Mouse (Mus musculus): ENCODE data around the gene Hoxc8. TPM values are rescaled to one million over a fixed set of nuclear protein-coding genes. Genes with fewer than 3 reads are reported as not detected.

Hoxc8 gene
- polyA plus RNA-seq, 1 experiment = 0.15 TPM

GRCm38 (mm10) chr15:102949696-102950095 is 40.7 kb upstream of the Hoxc8 start:
- Histone ChIP-seq H3K4me3 (ENCODE audit: control insufficient read depth, low read depth, low read length) (no peak overlapping the region), H3K4me1 (ENCODE audit: control insufficient read depth, insufficient read depth, low read length) (peaks cover 2% of the 10 kb centered on the region), H3K27ac (ENCODE audit: control insufficient read depth, insufficient read depth, low read depth, low read length) (no peak overlapping the region), H3K36me3 (ENCODE audit: control insufficient read depth, insufficient read depth, low read length) (no peaks in the 10 kb centered on the region), H3K27me3 (ENCODE audit: control insufficient read depth, insufficient read depth, low read length) (peaks cover 2% of the 10 kb centered on the region)
- TF ChIP-seq CTCF (IDR thresholded peaks at IDR 0.05; ENCODE audit: control insufficient read depth, insufficient read depth, insufficient replicate concordance, low read depth, low read length) = no peak
- no peak for TF ChIP-seq POLR2A (IDR thresholded peaks at IDR 0.05; ENCODE audit: control insufficient read depth, low read depth, low read length)

- H3K27me3 ChIP-seq (ENCODE audit: control insufficient read depth, insufficient read depth, low read length) = peaks cover 4% of the 10 kb centered on the region
- H3K4me3 ChIP-seq (ENCODE audit: control insufficient read depth, low read depth, low read length) = no peak overlapping the region
- TF ChIP-seq POLR2A (IDR thresholded peaks at IDR 0.05; ENCODE audit: control insufficient read depth, low read depth, low read length) (no peak), CTCF (IDR thresholded peaks at IDR 0.05; ENCODE audit: control insufficient read depth, insufficient read depth, insufficient replicate concordance, low read depth, low read length) (no peak)
- H3K27ac ChIP-seq (ENCODE audit: control insufficient read depth, insufficient read depth, low read depth, low read length) = no peak overlapping the region
- no peaks in the 10 kb centered on the region for H3K36me3 ChIP-seq (ENCODE audit: control insufficient read depth, insufficient read depth, low read length)
- H3K4me1 ChIP-seq (ENCODE audit: control insufficient read depth, insufficient read depth, low read length) = peaks cover 2% of the 10 kb centered on the region
These were observed 39.5 kb upstream of the Hoxc8 start for GRCm38 (mm10) chr15:102950877-102951276.

GRCm38 (mm10) chr15:102953561-102953960 is 36.8 kb upstream of the Hoxc8 start:
- Histone ChIP-seq H3K27ac (ENCODE audit: control insufficient read depth, insufficient read depth, low read depth, low read length) (no peak overlapping the region), H3K36me3 (ENCODE audit: control insufficient read depth, insufficient read depth, low read length) (no peaks in the 10 kb centered on the region), H3K4me1 (ENCODE audit: control insufficient read depth, insufficient read depth, low read length) (peaks cover 7% of the 10 kb centered on the region), H3K27me3 (ENCODE audit: control insufficient read depth, insufficient read depth, low read length) (peaks cover 12% of the 10 kb centered on the region), H3K4me3 (ENCODE audit: control insufficient read depth, low read depth, low read length) (no peak overlapping the region)
- no peak for TF ChIP-seq CTCF (IDR thresholded peaks at IDR 0.05; ENCODE audit: control insufficient read depth, insufficient read depth, insufficient replicate concordance, low read depth, low read length)
- no peak for TF ChIP-seq POLR2A (IDR thresholded peaks at IDR 0.05; ENCODE audit: control insufficient read depth, low read depth, low read length)

- TF ChIP-seq POLR2A (IDR thresholded peaks at IDR 0.05; ENCODE audit: control insufficient read depth, low read depth, low read length) (no peak), CTCF (IDR thresholded peaks at IDR 0.05; ENCODE audit: control insufficient read depth, insufficient read depth, insufficient replicate concordance, low read depth, low read length) (no peak)
- no peaks in the 10 kb centered on the region for H3K36me3 ChIP-seq (ENCODE audit: control insufficient read depth, insufficient read depth, low read length)
These were observed 36.0 kb upstream of the Hoxc8 start, which contains the start of gene Hoxc11 for GRCm38 (mm10) chr15:102954192-102955006. Gene Hoxc11, plus strand, starts transcription at chr15:102954427.

GRCm38 (mm10) chr15:102955007-102955382 is 35.4 kb upstream of the Hoxc8 start:
- Histone ChIP-seq H3K27me3 (ENCODE audit: control insufficient read depth, insufficient read depth, low read length) (peaks cover 12% of the 10 kb centered on the region), H3K4me3 (ENCODE audit: control insufficient read depth, low read depth, low read length) (no peak overlapping the region), H3K36me3 (ENCODE audit: control insufficient read depth, insufficient read depth, low read length) (no peaks in the 10 kb centered on the region), H3K27ac (ENCODE audit: control insufficient read depth, insufficient read depth, low read depth, low read length) (no peak overlapping the region), H3K4me1 (ENCODE audit: control insufficient read depth, insufficient read depth, low read length) (peaks cover 5% of the 10 kb centered on the region; the same call in 1 of the 2 replicates)
- TF ChIP-seq CTCF (IDR thresholded peaks at IDR 0.05; ENCODE audit: control insufficient read depth, insufficient read depth, insufficient replicate concordance, low read depth, low read length) (no peak), POLR2A (IDR thresholded peaks at IDR 0.05; ENCODE audit: control insufficient read depth, low read depth, low read length) (no peak)

More at GRCm38 (mm10) chr15:102954192-102955006, 36.0 kb upstream of the Hoxc8 start, which contains the start of gene Hoxc11:
- H3K27me3 ChIP-seq (ENCODE audit: control insufficient read depth, insufficient read depth, low read length) = peaks cover 12% of the 10 kb centered on the region
- H3K27ac ChIP-seq (ENCODE audit: control insufficient read depth, insufficient read depth, low read depth, low read length) = no peak within 1 kb of the TSS
- H3K4me3 ChIP-seq (ENCODE audit: control insufficient read depth, low read depth, low read length) = no peak within 1 kb of the TSS
- peaks cover 4% of the 10 kb centered on the region; the same call in 1 of the 2 replicates for H3K4me1 ChIP-seq (ENCODE audit: control insufficient read depth, insufficient read depth, low read length)

- H3K27me3 ChIP-seq (ENCODE audit: control insufficient read depth, insufficient read depth, low read length) = peaks cover 14% of the 10 kb centered on the region
- peaks cover 9% of the 10 kb centered on the region; the same call in 1 of the 2 replicates for H3K4me1 ChIP-seq (ENCODE audit: control insufficient read depth, insufficient read depth, low read length)
- no peak overlapping the region for H3K27ac ChIP-seq (ENCODE audit: control insufficient read depth, insufficient read depth, low read depth, low read length)
- TF ChIP-seq CTCF (IDR thresholded peaks at IDR 0.05; ENCODE audit: control insufficient read depth, insufficient read depth, insufficient replicate concordance, low read depth, low read length) (no peak), POLR2A (IDR thresholded peaks at IDR 0.05; ENCODE audit: control insufficient read depth, low read depth, low read length) (no peak)
- H3K4me3 ChIP-seq (ENCODE audit: control insufficient read depth, low read depth, low read length) = no peak overlapping the region
- no peaks in the 10 kb centered on the region for H3K36me3 ChIP-seq (ENCODE audit: control insufficient read depth, insufficient read depth, low read length)
These were observed 34.4 kb upstream of the Hoxc8 start for GRCm38 (mm10) chr15:102955833-102956640.

- Histone ChIP-seq H3K4me3 (ENCODE audit: control insufficient read depth, low read depth, low read length) (no peak overlapping the region), H3K27me3 (ENCODE audit: control insufficient read depth, insufficient read depth, low read length) (peaks cover 14% of the 10 kb centered on the region), H3K36me3 (ENCODE audit: control insufficient read depth, insufficient read depth, low read length) (no peaks in the 10 kb centered on the region), H3K27ac (ENCODE audit: control insufficient read depth, insufficient read depth, low read depth, low read length) (no peak overlapping the region), H3K4me1 (ENCODE audit: control insufficient read depth, insufficient read depth, low read length) (peaks cover 9% of the 10 kb centered on the region; the same call in 1 of the 2 replicates)
- TF ChIP-seq POLR2A (IDR thresholded peaks at IDR 0.05; ENCODE audit: control insufficient read depth, low read depth, low read length) (no peak), CTCF (IDR thresholded peaks at IDR 0.05; ENCODE audit: control insufficient read depth, insufficient read depth, insufficient replicate concordance, low read depth, low read length) (no peak)
These were observed 33.5 kb upstream of the Hoxc8 start for GRCm38 (mm10) chr15:102956906-102957305.

Measured in testis, adult 2 months (tissue).